Mouse (Mus musculus) gonadal fat pad, adult 2 months (tissue): Measurements from ENCODE around the gene Nxph4. TPM values are rescaled to one million over a fixed set of nuclear protein-coding genes. Genes with fewer than 3 reads are reported as not detected.
A peak's percentile ranks its signal among the peaks of the same experiment; 100 is the strongest.

Experiments used
- DNase-seq: peaks from one replicate; pipeline ENCODE4 v3.0.0-alpha.2; 2012; ENCODE audit warnings: low read depth
- polyA plus RNA-seq: library from polyadenylated mRNA; depleted of rRNA; stranded (reverse); fragments of >200 nt; gene quantifications from 2 replicates; pipeline ENCODE4 v1.2.3, GENCODE M21; 2012

Nxph4 gene
- polyA plus RNA-seq, 1 experiment, result 11.6 TPM

DNA sequence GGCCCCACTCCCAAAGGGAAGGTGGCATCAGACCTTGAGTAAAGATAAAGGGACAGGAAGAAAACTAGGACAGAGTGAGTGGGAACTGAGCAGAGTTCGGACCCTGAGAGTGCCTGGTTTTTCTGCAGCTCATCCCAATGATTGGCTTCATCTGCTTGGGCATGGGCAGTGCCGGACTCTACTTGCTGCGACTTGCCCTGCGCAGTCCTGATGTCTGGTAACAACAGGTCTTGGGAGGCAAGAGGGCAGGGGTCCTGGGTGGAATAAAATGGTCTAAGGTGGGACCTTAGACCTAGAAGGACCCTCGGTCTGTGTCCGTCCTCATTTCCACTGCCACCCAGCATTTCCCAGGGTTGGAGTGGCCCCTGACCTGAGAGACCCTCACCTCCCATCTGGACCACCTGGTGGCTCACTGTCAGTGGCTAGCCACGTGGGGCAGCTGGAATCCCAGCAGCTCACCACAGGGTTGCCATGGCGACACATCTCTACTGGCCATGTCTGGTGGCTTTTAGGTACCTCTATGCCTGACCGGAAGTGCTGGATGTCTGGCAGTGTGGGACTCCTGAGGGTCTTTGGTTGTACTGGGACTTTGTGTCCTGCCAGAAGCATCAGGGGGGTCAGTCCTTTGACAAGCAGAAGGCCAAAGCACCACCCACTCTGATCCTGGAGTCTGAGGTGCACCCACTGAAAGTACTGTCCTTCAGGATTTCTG, 18.9 kb downstream of the Nxph4 start:
- DNase-seq, result no peak

- no peak for DNase-seq
Measured at GRCm38 (mm10) chr10:127514764-127515163, 19.6 kb downstream of the Nxph4 start, which contains the start of gene Ndufa4l2. Gene Ndufa4l2 (plus strand): TSS chr10:127514967.

DNA sequence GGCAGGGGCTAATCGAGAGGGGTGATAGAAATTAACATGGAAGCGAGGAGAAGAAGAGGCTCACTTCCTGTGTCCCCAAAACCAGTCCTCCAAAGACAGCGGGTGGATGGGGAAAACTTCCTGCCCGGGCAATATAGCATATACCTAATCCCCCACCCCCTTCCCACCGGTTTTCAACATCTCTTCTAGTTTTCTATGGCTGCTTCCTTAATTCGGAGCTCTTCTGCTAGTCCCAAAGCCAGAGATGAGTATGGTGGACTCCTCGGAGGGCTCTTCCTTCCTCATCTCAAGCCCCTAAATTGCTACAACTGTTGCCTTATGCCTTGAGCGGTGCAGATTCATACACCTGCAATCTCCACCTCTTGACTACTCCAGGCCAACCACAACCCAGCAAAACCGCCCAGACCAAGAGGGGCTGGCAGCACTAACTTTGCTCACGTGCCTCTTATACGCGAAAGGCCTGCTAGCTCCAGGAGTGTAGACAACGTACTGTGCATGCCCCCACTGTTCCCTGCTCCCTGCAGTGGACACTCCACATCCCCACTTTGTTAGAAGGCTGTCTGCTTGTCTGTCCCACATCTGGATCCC, 20.2 kb downstream of the Nxph4 start:
- no peak for DNase-seq

GRCm38 (mm10) chr10:127513501-127514091, 20.8 kb downstream of the Nxph4 start:
- DNase-seq, result no peak

- no peak for DNase-seq
Measured at GRCm38 (mm10) chr10:127512813-127513212, 21.5 kb downstream of the Nxph4 start.

DNA sequence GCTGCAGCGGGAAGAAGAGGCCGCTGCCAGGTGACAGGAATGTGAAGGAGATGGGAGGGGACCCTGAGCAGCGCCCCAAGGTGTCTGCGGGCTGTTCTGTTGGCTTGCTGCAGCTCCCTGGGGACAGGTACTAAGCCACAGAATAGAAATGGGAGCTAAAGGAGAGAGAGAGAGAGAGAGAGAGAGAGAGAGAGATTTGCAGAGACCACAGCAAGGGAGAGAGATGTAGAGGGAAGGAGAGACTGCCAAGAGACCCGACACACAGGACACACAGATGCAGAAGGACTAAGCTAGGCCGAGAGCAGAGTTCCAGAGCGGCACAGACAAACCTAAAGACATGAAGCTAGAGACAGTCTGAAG, 22.1 kb downstream of the Nxph4 start:
- DNase-seq, result no peak

DNA sequence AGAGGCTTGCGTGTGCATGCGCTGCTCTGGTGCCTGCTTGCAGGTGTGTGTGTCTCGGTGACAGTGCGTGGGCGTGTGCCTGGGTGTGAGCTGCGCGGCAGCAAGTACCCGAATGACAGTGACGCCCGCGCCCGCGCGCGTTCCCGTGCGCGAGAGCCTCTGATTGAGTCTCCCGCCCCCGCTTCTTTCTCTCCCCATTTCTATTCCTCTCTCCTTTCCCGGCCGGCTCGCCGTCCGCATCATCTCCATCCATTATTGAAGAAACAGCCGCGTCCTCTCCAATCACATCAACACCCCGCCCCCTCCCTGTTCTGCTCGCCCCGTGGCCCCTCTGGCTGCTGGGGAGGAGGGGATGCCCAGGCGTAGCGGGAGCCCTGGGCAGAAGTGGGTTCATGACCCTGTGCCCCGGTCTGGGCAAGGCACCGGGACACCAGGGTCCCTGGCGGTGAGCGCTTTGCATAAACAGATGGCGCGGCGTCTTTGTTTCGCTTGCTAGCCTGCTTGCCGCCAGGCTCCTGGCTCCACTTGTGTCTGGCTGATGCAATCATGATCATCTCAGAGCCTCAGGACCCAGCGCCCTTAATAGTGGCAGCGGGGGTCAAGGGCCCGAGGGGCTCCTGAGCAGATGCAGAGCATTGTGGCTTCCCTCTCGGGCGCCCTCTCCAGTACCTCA, 22.6 kb downstream of the Nxph4 start:
- DNase-seq, result no peak

GRCm38 (mm10) chr10:127510895-127511617, 23.3 kb downstream of the Nxph4 start:
- no peak for DNase-seq

DNA sequence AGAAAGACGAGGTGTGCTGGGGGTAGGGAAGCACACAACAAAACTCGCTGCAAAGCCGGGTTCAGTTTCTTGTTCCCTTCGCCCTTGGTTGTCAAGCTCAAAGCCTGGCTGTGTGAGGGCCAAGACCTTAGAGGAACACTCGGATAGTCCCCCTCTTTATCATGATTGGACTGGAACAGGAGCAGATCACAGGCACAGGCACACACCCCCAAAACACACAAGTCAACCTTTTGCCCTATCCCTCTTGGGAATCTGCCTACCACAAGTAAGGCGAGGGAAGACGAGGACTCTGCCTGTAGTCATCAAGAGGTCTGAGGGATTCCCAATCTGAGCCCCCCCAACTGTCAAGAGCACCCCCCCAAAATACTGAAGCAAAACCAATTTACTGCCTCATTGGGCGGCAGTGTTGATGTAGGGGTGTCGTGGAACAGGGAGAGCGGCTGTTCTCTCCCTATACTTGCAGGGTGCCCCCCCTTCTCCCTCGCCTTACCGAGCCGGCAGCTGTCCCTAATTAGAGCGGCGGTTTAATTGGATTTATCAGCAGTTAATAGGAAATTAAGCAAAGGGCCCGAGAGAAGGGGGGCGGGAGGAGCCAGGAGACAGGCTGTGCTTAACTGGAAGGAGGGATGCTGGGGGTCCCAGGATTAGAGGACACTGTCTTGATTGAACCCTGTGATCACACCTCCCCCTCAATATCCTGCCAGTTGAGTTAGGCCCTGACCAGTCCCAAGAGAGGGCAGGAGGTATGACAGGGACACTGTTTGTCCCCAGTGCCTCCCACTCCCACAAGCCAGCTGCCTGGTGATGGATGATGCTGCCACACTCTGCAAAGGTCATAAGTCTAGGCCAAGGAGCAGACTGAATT, 24.3 kb downstream of the Nxph4 start:
- DNase-seq, result no peak

DNA sequence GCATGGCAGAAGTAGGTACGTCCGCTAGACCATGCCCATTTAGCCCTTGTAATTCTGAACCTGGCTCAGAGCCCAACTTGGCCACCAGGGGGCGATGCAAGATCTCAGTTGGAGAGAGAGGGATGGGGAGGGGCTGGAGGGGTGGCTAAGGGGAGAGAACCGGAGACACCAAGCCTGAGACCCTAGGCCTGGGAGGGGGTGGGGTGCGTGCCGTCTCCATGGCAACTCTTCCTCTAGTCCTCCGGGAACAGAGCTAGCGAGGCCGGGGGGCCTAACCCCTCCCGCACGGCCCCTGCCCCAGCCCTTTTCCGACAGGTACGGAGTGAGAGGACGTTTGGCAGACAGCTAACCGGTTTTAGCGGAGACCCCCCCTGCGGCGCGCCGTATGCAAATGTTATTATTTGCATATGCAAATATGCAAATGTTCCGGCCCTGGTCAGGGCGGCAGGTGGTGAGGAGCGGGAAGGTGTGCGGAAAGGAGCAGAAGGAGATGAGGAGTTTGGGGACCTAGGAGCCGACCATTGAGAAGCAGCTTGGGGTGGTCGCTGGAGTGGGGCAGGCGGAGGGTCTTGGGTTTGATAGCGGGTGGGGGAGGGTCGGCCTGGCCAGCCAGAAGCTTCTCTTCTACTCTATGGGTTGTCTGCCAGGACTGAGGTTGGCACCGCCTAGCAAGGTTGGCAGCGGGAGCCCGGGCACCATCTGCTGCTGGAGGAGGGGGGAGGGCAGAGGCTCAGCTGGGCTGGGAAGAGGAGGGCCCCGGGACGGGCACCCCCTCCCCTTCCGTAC, 25.1 kb downstream of the Nxph4 start:
- DNase-seq, result no peak

GRCm38 (mm10) chr10:127508239-127508638, 26.1 kb downstream of the Nxph4 start:
- no peak for DNase-seq

DNA sequence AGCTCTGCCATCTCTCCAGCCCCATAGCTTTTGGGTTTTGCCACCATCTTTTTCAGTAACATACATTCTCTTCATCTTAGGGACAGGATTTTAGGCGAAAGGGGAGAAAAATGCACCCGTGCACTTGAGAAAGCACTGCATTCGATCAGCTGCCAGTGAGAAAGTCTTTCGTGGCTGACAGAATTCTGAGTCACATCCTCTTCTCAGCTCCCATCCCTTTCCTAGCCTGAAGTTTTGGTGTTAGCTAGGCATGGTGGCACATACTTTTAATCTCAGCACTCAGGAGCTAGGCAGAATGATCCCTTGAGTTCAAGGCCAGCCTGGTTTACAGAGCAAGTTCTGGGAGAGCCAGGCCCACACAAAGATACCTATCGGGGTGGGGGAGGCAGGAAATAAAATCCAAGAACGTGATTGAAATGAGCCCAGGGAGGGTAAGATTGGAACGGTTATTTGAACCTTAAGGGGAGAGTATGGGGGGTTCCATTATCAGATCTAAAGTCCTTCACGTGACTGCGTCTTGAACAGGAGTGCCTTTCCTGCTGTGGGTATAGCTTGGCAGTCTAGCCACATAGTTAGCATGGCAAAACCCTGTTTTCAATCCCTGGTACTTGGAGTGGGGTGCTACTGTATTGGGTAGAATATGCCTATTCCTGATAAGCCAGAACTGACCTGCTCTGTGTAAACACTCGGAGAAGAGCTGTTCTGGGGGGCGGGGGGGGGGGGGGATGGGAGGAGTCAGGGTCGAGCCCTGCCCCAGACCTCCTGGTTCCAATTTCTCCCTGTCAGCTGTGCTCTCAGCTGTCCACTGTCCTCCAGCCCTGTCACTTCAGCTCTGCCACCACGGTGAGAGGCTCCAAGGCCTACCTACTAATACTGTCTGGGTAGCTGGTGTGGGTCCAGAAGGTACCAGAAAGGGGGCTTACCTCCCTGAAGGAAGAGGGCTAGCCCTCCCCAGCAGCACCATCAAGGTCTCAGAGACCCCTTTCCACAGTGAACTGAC, 33.2 kb downstream of the Nxph4 start, which contains the start of gene Stac3:
Gene Stac3 (plus strand): TSS at position 793 of the 1,000 bp plus-strand sequence.
- no peak for DNase-seq

- DNase-seq, result no peak
Measured at GRCm38 (mm10) chr10:127500042-127500441, 34.3 kb downstream of the Nxph4 start.

DNA sequence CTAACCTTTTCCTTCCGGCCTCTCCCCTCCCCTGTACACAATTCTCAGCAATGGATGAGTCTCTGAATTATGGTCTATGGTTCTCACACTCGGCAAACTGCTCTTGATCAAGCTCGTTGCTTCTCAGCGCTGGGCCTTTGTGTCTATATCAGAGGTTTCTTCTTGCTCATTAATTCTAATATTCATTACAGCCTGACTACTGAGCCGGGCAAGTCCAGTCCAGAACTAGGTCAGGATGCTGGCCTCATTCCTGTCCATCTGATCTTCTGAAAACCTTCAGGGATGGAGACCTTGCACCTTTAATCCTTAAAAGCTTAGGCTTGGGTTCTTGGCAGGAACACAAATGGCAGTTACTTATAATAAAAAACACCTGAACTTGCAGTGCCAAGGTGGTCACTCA, 34.8 kb downstream of the Nxph4 start:
- DNase-seq, result no peak

- no peak for DNase-seq
Measured at GRCm38 (mm10) chr10:127496156-127496555, 38.2 kb downstream of the Nxph4 start.

- DNase-seq, result peak; percentile 95
Measured at GRCm38 (mm10) chr10:127492118-127492517, 42.2 kb downstream of the Nxph4 start.

GRCm38 (mm10) chr10:127491128-127491512, 43.2 kb downstream of the Nxph4 start:
- DNase-seq, result no peak

GRCm38 (mm10) chr10:127490160-127491127, 43.9 kb downstream of the Nxph4 start:
- DNase-seq, result no peak
